Mouse (Mus musculus): ENCODE measurements around the gene Arrdc1. TPM values are rescaled to one million over a fixed set of nuclear protein-coding genes. Genes with fewer than 3 reads are reported as not detected.

Gene Arrdc1
- polyA plus RNA-seq, 1 experiment = 4.8 TPM

DNA sequence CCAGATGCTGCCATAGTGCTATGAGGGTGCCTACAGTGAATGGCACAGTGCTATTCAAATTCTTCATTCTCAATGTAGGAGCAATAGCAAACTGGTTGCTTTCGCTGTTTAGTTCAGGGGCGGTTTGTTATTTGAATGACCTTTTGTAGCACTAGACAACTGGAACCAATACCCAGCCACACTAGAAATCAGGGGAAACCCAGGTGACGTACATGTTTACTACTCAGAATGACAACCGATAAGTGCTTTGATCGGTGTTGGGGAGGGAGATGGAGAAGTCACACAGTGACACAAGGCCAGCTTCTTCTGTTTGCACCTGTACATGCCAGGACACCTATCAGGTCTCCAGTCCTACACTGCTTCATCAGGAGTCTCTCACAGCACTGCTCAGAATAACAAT is 5.5 kb downstream of the Arrdc1 start:
- Histone ChIP-seq H3K4me3 (no peak overlapping the region), H3K79me2 (ENCODE audit: control insufficient read depth, insufficient read depth) (no peaks in the 10 kb centered on the region), H3ac (ENCODE audit: control insufficient read depth, insufficient read length) (no peak overlapping the region), H3K4me2 (ENCODE audit: low read depth) (no peak overlapping the region), H3K36me3 (ENCODE audit: control insufficient read depth, insufficient read depth) (no peaks in the 10 kb centered on the region), H3K27me3 (ENCODE audit: control insufficient read depth, insufficient read depth, insufficient read length) (no peaks in the 10 kb centered on the region)
- TF ChIP-seq MYOD1 (IDR thresholded peaks at IDR 0.05; ENCODE audit: control insufficient read depth in 1 of 3, insufficient read length in 2 of 3, low read depth in 2 of 3) (no peak), TCF12 (IDR thresholded peaks at IDR 0.05; ENCODE audit: insufficient read depth, poor library complexity, severe bottlenecking) (no peak), TCF3 (IDR thresholded peaks at IDR 0.05; ENCODE audit: insufficient read length, low read depth) (no peak), E2F4 (IDR thresholded peaks at IDR 0.05; ENCODE audit: insufficient read depth) (no peak), SRF (IDR thresholded peaks at IDR 0.05; ENCODE audit: control insufficient read depth, insufficient read length, low read depth) (no peak), MAX (IDR thresholded peaks at IDR 0.05; ENCODE audit: low read depth) (no peak), POLR2A (IDR thresholded peaks at IDR 0.05; ENCODE audit: insufficient read length, low read depth) (no peak), MYOG (IDR thresholded peaks at IDR 0.05; ENCODE audit: control insufficient read depth in 1 of 3, insufficient read depth in 1 of 3, insufficient read length in 2 of 3, low read depth in 2 of 3) (no peak), REST (IDR thresholded peaks at IDR 0.05; ENCODE audit: insufficient read depth, insufficient read length) (no peak), POLR2AphosphoS2 (IDR thresholded peaks at IDR 0.05; ENCODE audit: insufficient read length, low read depth) (no peak), CEBPB (IDR thresholded peaks at IDR 0.05; ENCODE audit: insufficient read depth, poor library complexity, severe bottlenecking) (no peak), USF1 (IDR thresholded peaks at IDR 0.05; ENCODE audit: low read depth) (no peak)

- no peak overlapping the region for H3K4me2 ChIP-seq (ENCODE audit: low read depth)
- H3K36me3 ChIP-seq (ENCODE audit: control insufficient read depth, insufficient read depth) = no peaks in the 10 kb centered on the region
- TF ChIP-seq E2F4 (IDR thresholded peaks at IDR 0.05; ENCODE audit: insufficient read depth) (no peak), MAX (IDR thresholded peaks at IDR 0.05; ENCODE audit: low read depth) (no peak), POLR2AphosphoS2 (IDR thresholded peaks at IDR 0.05; ENCODE audit: insufficient read length, low read depth) (no peak), USF1 (IDR thresholded peaks at IDR 0.05; ENCODE audit: low read depth) (no peak), SRF (IDR thresholded peaks at IDR 0.05; ENCODE audit: control insufficient read depth, insufficient read length, low read depth) (no peak), POLR2A (IDR thresholded peaks at IDR 0.05; ENCODE audit: insufficient read length, low read depth) (no peak), MYOG (IDR thresholded peaks at IDR 0.05; ENCODE audit: control insufficient read depth in 1 of 3, insufficient read depth in 1 of 3, insufficient read length in 2 of 3, low read depth in 2 of 3) (no peak), TCF3 (IDR thresholded peaks at IDR 0.05; ENCODE audit: insufficient read length, low read depth) (no peak), MYOD1 (IDR thresholded peaks at IDR 0.05; ENCODE audit: control insufficient read depth in 1 of 3, insufficient read length in 2 of 3, low read depth in 2 of 3) (no peak), CEBPB (IDR thresholded peaks at IDR 0.05; ENCODE audit: insufficient read depth, poor library complexity, severe bottlenecking) (no peak), REST (IDR thresholded peaks at IDR 0.05; ENCODE audit: insufficient read depth, insufficient read length) (no peak), TCF12 (IDR thresholded peaks at IDR 0.05; ENCODE audit: insufficient read depth, poor library complexity, severe bottlenecking) (no peak)
- H3K79me2 ChIP-seq (ENCODE audit: control insufficient read depth, insufficient read depth) = no peaks in the 10 kb centered on the region
- H3K27me3 ChIP-seq (ENCODE audit: control insufficient read depth, insufficient read depth, insufficient read length) = no peaks in the 10 kb centered on the region
- no peak overlapping the region for H3K4me3 ChIP-seq
- H3ac ChIP-seq (ENCODE audit: control insufficient read depth, insufficient read length) = no peak overlapping the region
Measured at GRCm38 (mm10) chr2:24929119-24929518, 5.9 kb downstream of the Arrdc1 start.

DNA sequence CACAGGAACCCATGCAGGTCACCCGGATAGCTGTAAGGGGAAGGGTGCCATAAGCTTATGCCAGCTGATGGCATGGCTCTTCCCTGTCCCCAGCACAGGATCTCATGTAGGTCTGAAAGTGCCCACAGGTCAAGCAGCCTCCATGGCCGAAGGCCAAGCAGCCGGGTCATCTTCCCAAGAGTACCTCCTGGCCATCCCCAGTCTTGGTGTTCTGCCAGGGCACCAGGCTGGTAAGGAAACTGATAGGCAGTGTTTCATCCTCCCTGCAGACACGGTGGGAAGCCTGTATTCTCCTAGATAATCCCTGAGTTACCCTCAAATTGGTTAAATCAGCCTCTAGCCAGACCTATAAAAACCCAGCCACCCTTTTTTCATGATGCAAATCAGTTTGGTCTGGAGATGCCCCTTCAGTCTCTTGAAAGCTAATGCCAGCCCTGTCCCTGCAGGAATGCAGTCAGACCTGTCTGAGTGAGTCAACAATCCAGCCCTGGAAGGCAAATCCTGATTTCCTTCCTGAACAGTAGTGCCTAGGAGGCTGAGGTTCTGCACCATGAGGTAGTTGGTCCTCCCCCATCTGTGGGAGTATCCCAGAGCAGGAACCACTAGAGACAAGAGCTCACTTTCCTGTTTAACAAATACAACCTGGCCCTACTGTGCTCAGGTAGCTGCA is 7.1 kb downstream of the Arrdc1 start:
- H3K27me3 ChIP-seq (ENCODE audit: control insufficient read depth, insufficient read depth, insufficient read length) = no peaks in the 10 kb centered on the region
- no peak overlapping the region for H3ac ChIP-seq (ENCODE audit: control insufficient read depth, insufficient read length)

GRCm38 (mm10) chr2:24926965-24927358 is 8.1 kb downstream of the Arrdc1 start:
- no peak overlapping the region for H3ac ChIP-seq (ENCODE audit: control insufficient read depth, insufficient read length)
- no peaks in the 10 kb centered on the region for H3K27me3 ChIP-seq (ENCODE audit: control insufficient read depth, insufficient read depth, insufficient read length)
- H3K79me2 ChIP-seq (ENCODE audit: control insufficient read depth, insufficient read depth) = no peaks in the 10 kb centered on the region
- no peak overlapping the region for H3K4me2 ChIP-seq (ENCODE audit: low read depth)
- H3K4me3 ChIP-seq = no peak overlapping the region
- H3K36me3 ChIP-seq (ENCODE audit: control insufficient read depth, insufficient read depth) = no peaks in the 10 kb centered on the region
- TF ChIP-seq TCF3 (IDR thresholded peaks at IDR 0.05; ENCODE audit: insufficient read length, low read depth) (no peak), E2F4 (IDR thresholded peaks at IDR 0.05; ENCODE audit: insufficient read depth) (no peak), MYOG (IDR thresholded peaks at IDR 0.05; ENCODE audit: control insufficient read depth in 1 of 3, insufficient read depth in 1 of 3, insufficient read length in 2 of 3, low read depth in 2 of 3) (no peak), REST (IDR thresholded peaks at IDR 0.05; ENCODE audit: insufficient read depth, insufficient read length) (no peak), SRF (IDR thresholded peaks at IDR 0.05; ENCODE audit: control insufficient read depth, insufficient read length, low read depth) (no peak), POLR2A (IDR thresholded peaks at IDR 0.05; ENCODE audit: insufficient read length, low read depth) (no peak), POLR2AphosphoS2 (IDR thresholded peaks at IDR 0.05; ENCODE audit: insufficient read length, low read depth) (no peak), CEBPB (IDR thresholded peaks at IDR 0.05; ENCODE audit: insufficient read depth, poor library complexity, severe bottlenecking) (no peak), MYOD1 (IDR thresholded peaks at IDR 0.05; ENCODE audit: control insufficient read depth in 1 of 3, insufficient read length in 2 of 3, low read depth in 2 of 3) (no peak), USF1 (IDR thresholded peaks at IDR 0.05; ENCODE audit: low read depth) (no peak)

More for the DNA sequence above, 7.1 kb downstream of the Arrdc1 start:
- Histone ChIP-seq H3K4me3 (no peak overlapping the region), H3K79me2 (ENCODE audit: control insufficient read depth, insufficient read depth) (no peaks in the 10 kb centered on the region), H3K36me3 (ENCODE audit: control insufficient read depth, insufficient read depth) (no peaks in the 10 kb centered on the region), H3K4me2 (ENCODE audit: low read depth) (no peak overlapping the region)
- TF ChIP-seq MYOD1 (IDR thresholded peaks at IDR 0.05; ENCODE audit: control insufficient read depth in 1 of 3, insufficient read length in 2 of 3, low read depth in 2 of 3) (no peak), POLR2AphosphoS2 (IDR thresholded peaks at IDR 0.05; ENCODE audit: insufficient read length, low read depth) (no peak), POLR2A (IDR thresholded peaks at IDR 0.05; ENCODE audit: insufficient read length, low read depth) (no peak), CEBPB (IDR thresholded peaks at IDR 0.05; ENCODE audit: insufficient read depth, poor library complexity, severe bottlenecking) (no peak), SRF (IDR thresholded peaks at IDR 0.05; ENCODE audit: control insufficient read depth, insufficient read length, low read depth) (no peak), TCF12 (IDR thresholded peaks at IDR 0.05; ENCODE audit: insufficient read depth, poor library complexity, severe bottlenecking) (no peak), TCF3 (IDR thresholded peaks at IDR 0.05; ENCODE audit: insufficient read length, low read depth) (no peak), USF1 (IDR thresholded peaks at IDR 0.05; ENCODE audit: low read depth) (no peak)
